Mouse (Mus musculus) limb, embryonic 11.5 days (tissue): ENCODE results near the gene Stpg3. TPM values are rescaled to one million over a fixed set of nuclear protein-coding genes. Genes with fewer than 3 reads are reported as not detected.
A peak's percentile ranks its signal among the peaks of the same experiment; 100 is the strongest.

Experiments
- ATAC-seq: fragments of 200-750 bp; cut with Nextera tagmentation; 2 replicates; pipeline ENCODE4 v1.8.0; 2017; ENCODE audit warnings: low read depth; ENCODE audit not compliant: insufficient number of reproducible peaks, low FRiP score, low TSS enrichment
- DNase-seq: peaks from one replicate; pipeline ENCODE4 v3.0.0-alpha.2; 2015; ENCODE audit warnings: low spot score
- H3K27ac ChIP-seq: fragments of 300-500 bp; sonication (generic); replicated peaks from 2 replicates; pipeline ENCODE4 v1.5.1; 2014; ENCODE audit warnings: low read depth, mild to moderate bottlenecking, low read length
- H3K27me3 ChIP-seq: fragments of 300-500 bp; sonication (generic); 2 replicates; pipeline ENCODE4 v1.6.1; 2014; ENCODE audit warnings: mild to moderate bottlenecking, low read length, mixed read lengths; ENCODE audit not compliant: control insufficient read depth, insufficient read depth
- H3K36me3 ChIP-seq: fragments of 300-500 bp; sonication (generic); 2 replicates; pipeline ENCODE4 v1.6.1; 2014; ENCODE audit warnings: mild to moderate bottlenecking, low read length, moderate library complexity, mixed read lengths; ENCODE audit not compliant: control insufficient read depth, insufficient read depth
- H3K4me1 ChIP-seq: fragments of 300-500 bp; sonication (generic); 2 replicates; pipeline ENCODE4 v1.6.1; 2014; ENCODE audit warnings: low read length, mixed read lengths; ENCODE audit not compliant: control insufficient read depth, insufficient read depth
- H3K4me2 ChIP-seq: fragments of 300-500 bp; sonication (generic); 2 replicates; pipeline ENCODE4 v1.6.1; 2014; ENCODE audit warnings: low read depth, mild to moderate bottlenecking, moderate library complexity; ENCODE audit not compliant: severe bottlenecking
- H3K4me3 ChIP-seq: fragments of 300-500 bp; sonication (generic); 2 replicates; pipeline ENCODE4 v1.5.1; 2014; ENCODE audit warnings: low read depth, low read length
- H3K9ac ChIP-seq: fragments of 300-500 bp; sonication (generic); 2 replicates; pipeline ENCODE4 v1.6.1; 2014; ENCODE audit warnings: mild to moderate bottlenecking, low read length
- H3K9me3 ChIP-seq: fragments of 300-500 bp; sonication (generic); 2 replicates; pipeline ENCODE4 v1.6.1; 2016; ENCODE audit warnings: low read length; ENCODE audit not compliant: control insufficient read depth
- WGBS: fragments of 180-500 bp; shearing (Covaris S2); extraction: QIAGEN DNeasy Blood & Tissue Kit; methylation state at CpG from one replicate; pipeline ENCODE4 v1.1.7; 2014; 5-methylcytosine and 5-hydroxymethylcytosine counted together
- polyA plus RNA-seq: library from polyadenylated mRNA; unstranded; fragments of >200 nt; fragmentation: Nextera tagmentation; extraction: Ambion mirVana; gene quantifications from 2 replicates; pipeline ENCODE4 v1.2.1, GENCODE M21; 2014

Stpg3 gene
- polyA plus RNA-seq, 1 experiment from 2014 or later, result 0.19 TPM

DNA sequence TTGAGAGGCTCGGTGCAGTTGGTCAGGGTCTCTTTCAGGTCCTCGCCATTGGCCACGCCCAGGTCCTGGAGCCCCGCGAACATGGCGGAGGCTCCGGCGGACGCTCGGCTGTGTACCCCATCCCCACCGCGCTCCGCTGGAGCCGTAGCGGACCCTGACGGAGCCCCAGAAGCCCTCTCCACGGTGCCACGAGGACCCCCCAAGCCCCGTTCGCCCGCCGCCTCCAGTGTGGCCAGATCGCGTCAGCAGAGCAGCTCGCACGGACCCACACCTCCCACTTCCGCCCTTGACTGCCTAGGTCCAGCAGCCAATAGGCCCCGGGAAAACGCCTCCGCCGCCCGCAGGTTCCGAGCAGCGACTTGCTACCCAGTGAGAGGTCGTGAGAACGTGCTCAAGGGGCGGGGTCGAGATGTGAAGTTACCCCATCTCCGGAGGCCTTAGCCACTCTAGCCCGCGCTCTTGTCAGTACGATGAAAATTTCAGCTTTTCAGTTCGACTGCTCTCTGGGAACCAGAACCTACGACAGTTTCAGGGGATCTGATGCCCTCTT lies 3.2 kb downstream of the Stpg3 start, which contains the start of gene Nelfb:
Gene Nelfb, minus strand, starts transcription at position 369 of the 550 bp plus-strand sequence.
- under 1% methylated on average over 44 of the region's 44 CpGs for WGBS
- peak within 1 kb of the TSS; percentile 85 for H3K9ac ChIP-seq
- peak within 1 kb of the TSS; percentile 91 for H3K4me3 ChIP-seq
- no peaks in the 10 kb centered on the region for H3K9me3 ChIP-seq
- DNase-seq (peak; percentile 95), ATAC-seq (peak; percentile 92)
- peaks cover 10% of the 10 kb centered on the region for H3K4me1 ChIP-seq
- peak within 1 kb of the TSS; percentile 92 for H3K4me2 ChIP-seq
- no peaks in the 10 kb centered on the region for H3K27me3 ChIP-seq
- H3K27ac ChIP-seq, result peak within 1 kb of the TSS; percentile 83
- peaks cover 7% of the 10 kb centered on the region; the same call in 1 of the 2 replicates for H3K36me3 ChIP-seq

DNA sequence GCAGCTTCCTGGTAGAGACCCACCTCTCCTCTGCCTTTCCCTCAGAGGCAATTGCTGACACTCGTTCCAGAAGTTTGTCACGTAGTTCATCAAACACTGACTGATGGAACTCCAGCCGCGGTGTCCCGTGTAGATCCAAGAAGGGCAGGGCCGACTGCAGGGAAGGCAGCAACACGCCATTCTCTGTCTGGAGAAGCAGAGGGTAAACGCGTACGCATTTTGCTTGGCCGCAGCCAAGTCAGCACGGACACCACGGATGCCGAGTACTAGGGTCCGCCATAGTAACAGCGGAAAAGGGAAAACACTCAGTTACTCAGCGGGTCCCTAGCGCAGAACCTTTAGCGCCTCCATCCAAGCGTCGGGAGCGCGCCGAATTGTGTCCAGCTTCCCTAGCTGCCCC lies 3.8 kb downstream of the Stpg3 start:
- peak overlapping the region; percentile 92 for H3K4me2 ChIP-seq
- DNase-seq, result no peak
- H3K4me1 ChIP-seq, result peaks cover 10% of the 10 kb centered on the region
- H3K4me3 ChIP-seq, result peak overlapping the region; percentile 91
- no peaks in the 10 kb centered on the region for H3K27me3 ChIP-seq
- H3K9ac ChIP-seq, result peak overlapping the region; percentile 85
- H3K9me3 ChIP-seq, result no peaks in the 10 kb centered on the region
- ATAC-seq, result no peak; the same call in 1 of the 2 replicates
- under 1% methylated on average over 24 of the region's 24 CpGs for whole genome bisulfite sequencing
- H3K27ac ChIP-seq, result peak overlapping the region; percentile 83
- peaks cover 10% of the 10 kb centered on the region for H3K36me3 ChIP-seq

DNA sequence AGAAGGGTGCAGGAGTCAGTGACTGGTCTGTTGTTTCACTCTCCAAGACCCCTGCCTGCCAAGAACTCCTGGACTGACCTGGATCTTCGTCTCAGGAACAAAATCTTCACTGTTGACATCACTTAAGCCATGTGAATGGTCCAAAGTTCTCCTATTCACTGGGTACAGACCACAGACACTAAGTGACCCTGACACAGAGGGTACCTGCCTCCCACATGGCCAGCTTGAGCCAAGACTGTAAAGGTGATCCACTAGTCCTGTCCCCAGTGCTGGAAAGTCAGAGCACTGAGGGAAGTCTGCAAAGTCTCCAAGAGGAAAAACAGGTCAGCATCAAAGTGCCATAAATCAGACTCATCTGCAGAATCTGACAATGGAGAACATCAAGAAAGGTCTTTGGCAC lies 6.8 kb downstream of the Stpg3 start:
- no peak overlapping the region for H3K4me2 ChIP-seq
- DNase-seq, result no peak
- H3K4me1 ChIP-seq, result peaks cover 10% of the 10 kb centered on the region
- 75% methylated on average over 1 of the region's 1 CpGs for WGBS
- no peaks in the 10 kb centered on the region for H3K27me3 ChIP-seq
- no peak overlapping the region for H3K4me3 ChIP-seq
- no peaks in the 10 kb centered on the region for H3K9me3 ChIP-seq
- no peak overlapping the region for H3K9ac ChIP-seq
- H3K27ac ChIP-seq, result no peak overlapping the region
- ATAC-seq, result no peak
- peaks cover 27% of the 10 kb centered on the region for H3K36me3 ChIP-seq

DNA sequence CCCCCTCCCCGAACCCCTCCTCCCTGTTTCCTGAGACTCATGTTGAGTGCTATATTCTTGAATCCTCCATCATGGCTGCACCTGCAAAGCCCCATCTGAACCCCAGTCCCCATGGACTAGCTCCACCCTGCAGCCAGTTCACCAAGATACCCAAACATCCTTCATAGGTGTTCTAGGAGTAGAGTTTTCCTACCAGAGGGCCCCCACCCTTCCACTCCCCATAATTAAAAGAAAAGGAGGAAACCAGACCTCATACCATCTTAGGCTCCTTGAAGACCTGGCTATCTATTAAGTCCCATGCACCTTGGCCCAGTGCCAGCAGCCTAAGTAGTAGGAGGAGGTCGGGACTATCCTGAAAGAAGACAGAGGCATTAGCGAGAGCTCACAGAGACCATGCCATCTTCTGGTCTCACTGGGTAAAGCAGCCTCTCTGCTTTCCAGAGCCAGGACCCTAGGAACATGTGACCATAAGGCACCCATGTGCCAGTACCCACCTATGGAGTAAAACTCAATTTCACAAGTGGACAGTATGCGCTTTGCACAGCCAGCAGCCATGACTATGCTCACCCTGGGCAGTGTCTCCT lies 10.7 kb downstream of the Stpg3 start:
- WGBS, result 77% methylated on average over 4 of the region's 4 CpGs
- H3K27ac ChIP-seq, result no peak overlapping the region
- peaks cover 45% of the 10 kb centered on the region for H3K36me3 ChIP-seq
- no peak overlapping the region for H3K4me3 ChIP-seq
- H3K4me2 ChIP-seq, result no peak overlapping the region
- H3K9ac ChIP-seq, result no peak overlapping the region
- no peaks in the 10 kb centered on the region for H3K4me1 ChIP-seq
- no peak for ATAC-seq
- no peaks in the 10 kb centered on the region for H3K27me3 ChIP-seq
- no peak for DNase-seq
- no peaks in the 10 kb centered on the region for H3K9me3 ChIP-seq

DNA sequence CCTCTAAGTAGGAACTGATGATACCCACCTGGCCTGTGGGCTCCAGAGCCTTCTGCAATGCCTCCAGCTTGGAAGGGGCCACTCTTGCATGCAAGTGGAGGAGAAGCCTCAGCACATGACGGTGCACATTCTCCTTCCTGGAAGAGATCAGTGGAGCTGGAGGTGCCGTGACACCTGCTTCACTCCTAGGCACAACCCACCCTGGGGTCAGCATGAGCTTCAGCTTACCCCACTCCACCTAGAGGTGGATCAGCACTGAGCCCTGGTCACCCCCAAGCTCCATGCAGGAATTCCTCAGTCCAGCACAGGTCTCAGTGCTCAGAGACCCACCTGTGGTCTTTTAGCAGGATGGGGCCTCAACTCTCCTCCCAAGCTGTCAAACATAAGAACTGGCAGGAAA lies 13.8 kb downstream of the Stpg3 start:
- WGBS, result 91% methylated on average over 2 of the region's 2 CpGs
- Histone ChIP-seq H3K27me3 (peaks cover 8% of the 10 kb centered on the region), H3K4me3 (no peak overlapping the region), H3K27ac (no peak overlapping the region), H3K4me1 (peaks cover 5% of the 10 kb centered on the region; the same call in 1 of the 2 replicates), H3K36me3 (peaks cover 36% of the 10 kb centered on the region), H3K9me3 (no peaks in the 10 kb centered on the region), H3K9ac (no peak overlapping the region), H3K4me2 (no peak overlapping the region)
- DNase-seq (no peak), ATAC-seq (no peak)

DNA sequence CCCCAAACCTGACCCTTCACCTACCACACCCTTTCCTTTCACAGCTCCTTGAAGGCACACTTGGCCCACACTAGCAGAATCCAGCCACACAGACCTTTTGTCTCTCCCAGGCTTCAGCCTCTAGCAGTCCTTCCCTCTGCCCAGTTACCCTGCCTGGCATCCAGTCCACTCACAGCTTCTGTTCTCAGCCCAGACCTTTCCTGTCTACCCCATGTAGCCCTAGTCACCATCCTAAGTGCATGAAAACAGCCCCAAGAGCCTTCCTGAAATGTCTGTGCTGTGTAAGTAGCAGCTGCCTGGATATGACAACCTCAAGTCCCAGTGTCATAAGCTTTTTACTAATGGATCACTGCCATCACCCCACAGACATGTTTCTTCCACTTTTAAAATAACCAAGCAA lies 16.5 kb downstream of the Stpg3 start:
- Histone ChIP-seq H3K4me3 (no peak overlapping the region), H3K27ac (no peak overlapping the region), H3K9ac (no peak overlapping the region), H3K36me3 (peaks cover 24% of the 10 kb centered on the region), H3K4me1 (peaks cover 8% of the 10 kb centered on the region; the same call in 1 of the 2 replicates), H3K4me2 (no peak overlapping the region), H3K9me3 (no peaks in the 10 kb centered on the region), H3K27me3 (peaks cover 22% of the 10 kb centered on the region)
- no peak for ATAC-seq
- DNase-seq, result no peak

DNA sequence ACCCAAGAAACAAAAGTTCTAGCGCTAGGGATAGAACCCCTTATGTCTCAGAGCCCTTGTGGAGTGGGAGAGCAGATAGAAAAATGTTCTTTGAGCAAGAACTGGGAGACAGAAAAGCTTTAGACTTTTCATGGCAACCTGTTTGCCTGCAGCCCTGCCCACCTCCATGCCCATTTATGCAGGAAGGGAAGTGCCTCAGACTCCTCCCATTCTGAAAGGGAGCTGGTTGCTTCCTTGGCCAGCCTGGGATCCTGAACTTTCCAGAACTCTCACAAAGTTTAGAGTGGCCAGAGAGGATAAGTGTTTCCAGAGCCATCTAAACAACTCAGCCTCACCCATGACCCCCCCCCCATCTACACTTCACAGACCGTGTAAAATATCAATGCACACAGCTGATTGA lies 17.2 kb downstream of the Stpg3 start:
- Histone ChIP-seq H3K27ac (no peak overlapping the region), H3K36me3 (peaks cover 17% of the 10 kb centered on the region), H3K9me3 (no peaks in the 10 kb centered on the region), H3K9ac (no peak overlapping the region), H3K4me2 (peak overlapping the region; percentile 40; the same call in 1 of the 2 replicates), H3K4me3 (no peak overlapping the region), H3K27me3 (peaks cover 22% of the 10 kb centered on the region), H3K4me1 (peaks cover 8% of the 10 kb centered on the region; the same call in 1 of the 2 replicates)
- ATAC-seq, result no peak
- DNase-seq, result no peak
- 40% methylated on average over 2 of the region's 2 CpGs for WGBS

DNA sequence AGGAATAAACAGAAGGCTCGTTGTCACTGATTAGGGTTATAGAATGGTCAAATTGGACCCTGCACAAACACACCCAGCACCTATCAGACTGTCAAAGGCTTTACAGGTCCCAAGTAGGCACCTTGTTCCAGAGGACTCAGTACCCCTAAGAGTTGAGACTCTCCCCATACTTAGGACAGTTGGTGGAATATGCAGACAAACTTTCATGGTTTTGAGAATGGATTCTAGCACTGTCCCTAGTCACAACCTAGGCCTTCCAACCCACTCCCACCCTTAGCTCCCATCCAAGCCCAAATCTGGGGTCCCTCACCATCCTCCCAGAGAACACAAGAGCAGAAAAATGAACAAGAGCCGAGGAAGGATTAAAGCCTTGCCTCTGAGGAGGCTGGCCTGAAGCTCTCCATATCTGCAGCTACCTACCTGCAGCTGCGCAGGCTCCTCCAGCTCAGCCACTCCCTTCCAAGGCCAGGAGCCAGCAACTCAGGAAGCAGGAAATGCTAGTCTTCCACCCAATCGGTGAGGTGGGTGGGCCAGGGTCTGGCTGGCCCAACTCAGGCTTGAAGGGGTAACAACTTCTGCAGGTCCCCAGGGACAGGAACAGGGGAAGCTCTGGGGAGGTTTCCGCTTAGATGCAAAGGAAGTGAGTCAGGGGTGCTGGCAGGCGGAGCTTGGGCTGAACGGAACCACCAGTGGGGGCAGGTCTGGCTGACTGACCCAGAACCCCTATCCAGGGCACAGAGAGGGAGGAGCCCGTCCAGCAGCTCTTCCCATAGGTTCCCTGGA lies 18.1 kb downstream of the Stpg3 start, which contains the start of gene Tor4a:
Gene Tor4a, minus strand, starts transcription at position 715 of the 783 bp plus-strand sequence.
- H3K9me3 ChIP-seq, result no peaks in the 10 kb centered on the region
- H3K27ac ChIP-seq, result no peak within 1 kb of the TSS
- 0 out of 2 replicates have a peak within 1 kb of the TSS, but pooled peaks have one; percentile 8 for H3K4me3 ChIP-seq
- ATAC-seq (no peak), DNase-seq (peak; percentile 52)
- peaks cover 16% of the 10 kb centered on the region for H3K36me3 ChIP-seq
- peaks cover 22% of the 10 kb centered on the region for H3K27me3 ChIP-seq
- H3K4me2 ChIP-seq, result peak within 1 kb of the TSS; percentile 40
- H3K4me1 ChIP-seq, result peaks cover 8% of the 10 kb centered on the region; the same call in 1 of the 2 replicates
- WGBS, result 8% methylated on average over 8 of the region's 8 CpGs
- no peak within 1 kb of the TSS; the same call in 1 of the 2 replicates for H3K9ac ChIP-seq
